In the genomic region with DNA sequence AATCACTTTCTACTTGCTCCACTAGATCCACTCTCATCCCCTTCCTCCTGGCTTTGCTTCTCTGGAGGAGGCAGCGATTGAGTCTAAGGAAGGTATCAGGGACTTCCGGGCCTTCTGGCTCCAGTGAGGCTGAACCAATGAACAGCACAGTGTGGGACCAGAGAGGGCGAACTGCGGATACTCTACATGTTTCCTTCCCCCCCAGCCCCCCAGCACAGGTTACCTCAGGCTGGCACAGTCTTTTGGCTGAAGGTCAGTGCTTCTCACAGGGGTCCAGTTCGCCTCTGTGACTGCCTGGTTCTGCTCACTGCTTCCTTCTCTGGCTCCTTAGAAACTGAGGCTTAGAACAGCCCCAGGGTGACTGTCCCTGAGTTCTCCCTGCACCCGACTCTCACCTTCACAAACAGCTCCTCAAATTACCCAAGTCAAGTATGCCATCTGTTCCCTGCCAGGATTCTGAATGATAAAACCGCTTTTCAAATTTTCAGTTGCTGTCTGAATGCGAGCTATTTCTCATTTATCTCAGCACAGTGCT, we compare ENCODE assay signal across 17 mouse cellular contexts.
A peak's percentile ranks its signal among the peaks of the same experiment; 100 is the strongest.
DNase-seq lines count a peak whose midpoint lies in the region; ATAC-seq and TF ChIP-seq lines count a peak whose summit lies in the region.
"Had no signal": no experiment of that assay in that cellular context is flagged by ENCODE, and none has a peak within 500 bp of the region (broad histone marks: within the 10 kb centered on the region; RNA-seq: fewer than 3 reads in every experiment).

No protein-coding gene starts in this region.

- no peaks in the 10 kb centered on the region for H3K36me3 ChIP-seq in forebrain, embryonic 14.5 days (ENCODE audit: control insufficient read depth, insufficient read depth, low read length)
- no peaks in the 10 kb centered on the region for H3K36me3 ChIP-seq in forebrain, embryonic 12.5 days (replicated peaks)
- H3K36me3 ChIP-seq in heart, postnatal 0 days (replicated peaks; ENCODE audit: control insufficient read depth, insufficient read depth, low read length), result no peaks in the 10 kb centered on the region
- no peaks in the 10 kb centered on the region for H3K36me3 ChIP-seq in stomach, embryonic 16.5 days (ENCODE audit: control insufficient read depth, insufficient read depth, low read length)
- no peaks in the 10 kb centered on the region for H3K36me3 ChIP-seq in stomach, postnatal 0 days (ENCODE audit: control insufficient read depth, insufficient read depth, low read length)
- H3K36me3 ChIP-seq: hindbrain, embryonic 12.5 days had no signal

- peak; percentile 52; the same call in 1 of the 2 replicates for ATAC-seq in forebrain, embryonic 14.5 days
- ATAC-seq in forebrain, embryonic 12.5 days (ENCODE audit: low FRiP score), result no peak
- ATAC-seq in heart, postnatal 0 days (ENCODE audit: insufficient read depth, low read depth), result no peak
- no peak for ATAC-seq in stomach, embryonic 16.5 days (ENCODE audit: insufficient read depth, low FRiP score)
- ATAC-seq in stomach, postnatal 0 days (ENCODE audit: low FRiP score, low TSS enrichment), result no peak

- no peaks in the 10 kb centered on the region for H3K9me3 ChIP-seq in forebrain, embryonic 14.5 days (replicated peaks; ENCODE audit: control insufficient read depth, low read length)
- no peaks in the 10 kb centered on the region for H3K9me3 ChIP-seq in forebrain, embryonic 12.5 days
- H3K9me3 ChIP-seq in heart, postnatal 0 days (replicated peaks; ENCODE audit: control insufficient read depth, low read length), result no peaks in the 10 kb centered on the region
- H3K9me3 ChIP-seq in stomach, embryonic 16.5 days (replicated peaks; ENCODE audit: control insufficient read depth, low read length), result no peaks in the 10 kb centered on the region
- H3K9me3 ChIP-seq in stomach, postnatal 0 days (ENCODE audit: control insufficient read depth, low read length), result no peaks in the 10 kb centered on the region
- H3K9me3 ChIP-seq: hindbrain, embryonic 12.5 days had no signal

- no peak for TF ChIP-seq CTCF in heart, postnatal 0 days (IDR thresholded peaks at IDR 0.05; ENCODE audit: low read depth)
- TF ChIP-seq CTCF in stomach, postnatal 0 days (IDR thresholded peaks at IDR 0.05; ENCODE audit: low read depth), result no peak

- no peaks in the 10 kb centered on the region; the same call in 1 of the 2 replicates for H3K4me1 ChIP-seq in forebrain, embryonic 14.5 days (ENCODE audit: control insufficient read depth, insufficient read depth, low read length)
- H3K4me1 ChIP-seq in forebrain, embryonic 12.5 days, result 0 out of 2 replicates have a peak, but pooled peaks cover 8% of the 10 kb centered on the region
- H3K4me1 ChIP-seq in heart, postnatal 0 days (ENCODE audit: control insufficient read depth, insufficient read depth), result 0 out of 2 replicates have a peak, but pooled peaks cover 5% of the 10 kb centered on the region
- H3K4me1 ChIP-seq in stomach, embryonic 16.5 days (ENCODE audit: control insufficient read depth, insufficient read depth, low read length), result no peaks in the 10 kb centered on the region
- H3K4me1 ChIP-seq in stomach, postnatal 0 days (replicated peaks; ENCODE audit: control insufficient read depth, insufficient read depth), result no peaks in the 10 kb centered on the region

- H3K27me3 ChIP-seq in forebrain, embryonic 14.5 days (replicated peaks; ENCODE audit: control insufficient read depth, insufficient read depth, low read length), result 0 out of 2 replicates have a peak, but pooled peaks cover 3% of the 10 kb centered on the region
- peaks cover 3% of the 10 kb centered on the region for H3K27me3 ChIP-seq in forebrain, embryonic 12.5 days
- no peaks in the 10 kb centered on the region for H3K27me3 ChIP-seq in heart, postnatal 0 days (ENCODE audit: control insufficient read depth, insufficient read depth, low read length)
- H3K27me3 ChIP-seq in stomach, embryonic 16.5 days (ENCODE audit: control insufficient read depth, insufficient read depth, low read length), result no peaks in the 10 kb centered on the region
- H3K27me3 ChIP-seq in stomach, postnatal 0 days (ENCODE audit: control insufficient read depth, insufficient read depth, low read length), result no peaks in the 10 kb centered on the region

- no peak for DNase-seq in forebrain, embryonic 14.5 days (ENCODE audit: low spot score)
- DNase-seq in heart, postnatal 0 days (ENCODE audit: low spot score), result no peak
- DNase-seq in heart, postnatal 36 days, result no peak
- no peak for DNase-seq in stomach, postnatal 0 days (ENCODE audit: low spot score)
- DNase-seq in retina, embryonic 14.5 days (ENCODE audit: low spot score), result no peak
- no peak for DNase-seq in retina, postnatal 1 day
- DNase-seq: adrenal gland, postnatal 10 days; gastrocnemius, adult 2 months; kidney, postnatal 25 days; left cerebral cortex, postnatal 4 days; lung, postnatal 10 days; thymus, postnatal 14 days had no signal

- no peak overlapping the region for H3K9ac ChIP-seq in forebrain, embryonic 14.5 days (ENCODE audit: low read length)
- H3K9ac ChIP-seq in forebrain, embryonic 12.5 days, result no peak overlapping the region
- 0 out of 2 replicates have a peak overlapping the region, but pooled peaks have one; percentile 11 for H3K9ac ChIP-seq in heart, postnatal 0 days (replicated peaks; ENCODE audit: low read depth, low read length)
- H3K9ac ChIP-seq in stomach, embryonic 16.5 days (ENCODE audit: low read length), result no peak overlapping the region
- H3K9ac ChIP-seq in stomach, postnatal 0 days (ENCODE audit: low read length), result no peak overlapping the region
- H3K9ac ChIP-seq: hindbrain, embryonic 12.5 days; liver, embryonic 14.5 days had no signal

- WGBS in forebrain, embryonic 14.5 days, result 53% methylated on average over 8 of the region's 8 CpGs
- WGBS in forebrain, embryonic 12.5 days, result 52% methylated on average over 8 of the region's 8 CpGs
- 37% methylated on average over 8 of the region's 8 CpGs for WGBS in heart, postnatal 0 days
- WGBS in stomach, embryonic 16.5 days, result 67% methylated on average over 8 of the region's 8 CpGs
- 73% methylated on average over 8 of the region's 8 CpGs for WGBS in stomach, postnatal 0 days

- H3K4me2 ChIP-seq in forebrain, embryonic 14.5 days (ENCODE audit: low read length), result no peak overlapping the region
- no peak overlapping the region for H3K4me2 ChIP-seq in forebrain, embryonic 12.5 days
- H3K4me2 ChIP-seq in heart, postnatal 0 days (ENCODE audit: low read depth, low read length), result no peak overlapping the region
- H3K4me2 ChIP-seq in stomach, embryonic 16.5 days (ENCODE audit: low read depth, low read length), result no peak overlapping the region
- H3K4me2 ChIP-seq in stomach, postnatal 0 days (replicated peaks; ENCODE audit: low read depth), result no peak overlapping the region
- H3K4me2 ChIP-seq: hindbrain, embryonic 12.5 days had no signal

- no peak overlapping the region for H3K4me3 ChIP-seq in forebrain, embryonic 14.5 days (ENCODE audit: low read depth, low read length)
- H3K4me3 ChIP-seq in forebrain, embryonic 12.5 days (replicated peaks), result no peak overlapping the region
- no peak overlapping the region for H3K4me3 ChIP-seq in heart, postnatal 0 days (ENCODE audit: low read depth, low read length)
- no peak overlapping the region for H3K4me3 ChIP-seq in stomach, embryonic 16.5 days (replicated peaks; ENCODE audit: low read length)
- H3K4me3 ChIP-seq in stomach, postnatal 0 days (ENCODE audit: low read depth, low read length), result no peak overlapping the region
- H3K4me3 ChIP-seq: erythroblast, embryonic 14.5 days; gastrocnemius, adult 2 months; hindbrain, embryonic 12.5 days had no signal

- H3K27ac ChIP-seq in forebrain, embryonic 14.5 days (ENCODE audit: low read depth, low read length), result no peak overlapping the region
- H3K27ac ChIP-seq in forebrain, embryonic 12.5 days, result no peak overlapping the region
- H3K27ac ChIP-seq in heart, postnatal 0 days (ENCODE audit: low read depth), result peak overlapping the region; percentile 36; the same call in 1 of the 2 replicates
- H3K27ac ChIP-seq in stomach, embryonic 16.5 days (ENCODE audit: low read length), result peak overlapping the region; percentile 66
- no peak overlapping the region for H3K27ac ChIP-seq in stomach, postnatal 0 days (replicated peaks)
- H3K27ac ChIP-seq: gastrocnemius, adult 2 months; hindbrain, embryonic 12.5 days; liver, embryonic 14.5 days had no signal

- no peak for TF ChIP-seq EP300 in heart, postnatal 0 days (IDR thresholded peaks at IDR 0.05; ENCODE audit: low read depth)
- TF ChIP-seq EP300 in stomach, postnatal 0 days (optimal IDR thresholded peaks at IDR 0.05), result no peak

- intact Hi-C loops in heart, postnatal 36 days (cut with DNase I), result loop anchor here (10.0 kb wide), 1 partner anchor 582 kb away; no protein-coding TSS in a partner anchor

Comparison
In these comparisons a context has a peak if more than half of its experiments do, and no peak if none do; other contexts are left out.
1. H3K27ac ChIP-seq: peak in heart, postnatal 0 days (single experiment) and stomach, embryonic 16.5 days (single experiment); none in forebrain, embryonic 14.5 days (single experiment), forebrain, embryonic 12.5 days (single experiment) and stomach, postnatal 0 days (single experiment).